Mouse (Mus musculus) liver, embryonic 15.5 days (tissue): ENCODE results near the gene Syt2. TPM values are rescaled to one million over a fixed set of nuclear protein-coding genes. Genes with fewer than 3 reads are reported as not detected.

Experiments
- ATAC-seq: fragments of 200-750 bp; cut with Nextera tagmentation; 2 replicates; pipeline ENCODE4 v1.8.0; 2017; ENCODE audit warnings: moderate number of reproducible peaks, mild to moderate bottlenecking, moderate library complexity; ENCODE audit not compliant: insufficient read depth
- H3K27ac ChIP-seq: fragments of 300-500 bp; sonication (generic); replicated peaks from 2 replicates; pipeline ENCODE4 v1.5.1; 2015; ENCODE audit warnings: mild to moderate bottlenecking, inconsistent platforms
- H3K27me3 ChIP-seq: fragments of 300-500 bp; sonication (generic); 2 replicates; pipeline ENCODE4 v1.6.1; 2015; ENCODE audit warnings: mild to moderate bottlenecking, inconsistent platforms
- H3K36me3 ChIP-seq: fragments of 300-500 bp; sonication (generic); replicated peaks from 2 replicates; pipeline ENCODE4 v1.6.1; 2015; ENCODE audit warnings: moderate library complexity, mild to moderate bottlenecking, inconsistent platforms
- H3K4me1 ChIP-seq: fragments of 300-500 bp; sonication (generic); replicated peaks from 2 replicates; pipeline ENCODE4 v1.6.1; 2015; ENCODE audit warnings: inconsistent platforms
- H3K4me2 ChIP-seq: fragments of 300-500 bp; sonication (generic); 2 replicates; pipeline ENCODE4 v1.6.1; 2015; ENCODE audit warnings: moderate library complexity, mild to moderate bottlenecking, inconsistent platforms
- H3K4me3 ChIP-seq: fragments of 300-500 bp; sonication (generic); replicated peaks from 2 replicates; pipeline ENCODE4 v1.5.1; 2015; ENCODE audit warnings: mild to moderate bottlenecking, inconsistent platforms
- H3K9ac ChIP-seq: fragments of 300-500 bp; sonication (generic); 2 replicates; pipeline ENCODE4 v1.6.1; 2015; ENCODE audit warnings: moderate library complexity, mild to moderate bottlenecking, inconsistent platforms
- H3K9me3 ChIP-seq: fragments of 300-500 bp; sonication (generic); replicated peaks from 2 replicates; pipeline ENCODE4 v1.6.1; 2016; ENCODE audit warnings: inconsistent platforms
- WGBS: fragments of 180-500 bp; shearing (Covaris S2); methylation state at CpG from one replicate; pipeline ENCODE4 v1.1.7; 2015; ENCODE audit warnings: mixed read lengths; ENCODE audit not compliant: insufficient replicate concordance; 5-methylcytosine and 5-hydroxymethylcytosine counted together
- microRNA-seq: library from miRNA; unstranded; fragments of <30 nt; microRNA quantifications from one replicate; pipeline ENCODE4, GENCODE M21; 2016
- polyA plus RNA-seq: library from polyadenylated mRNA; unstranded; fragments of >200 nt; fragmentation: Nextera tagmentation; extraction: Ambion mirVana; gene quantifications from 2 replicates; pipeline ENCODE4 v1.2.1, GENCODE M21; 2015

Gene Syt2
- polyA plus RNA-seq, 1 experiment from 2014 or later, result 0.06 TPM

DNA sequence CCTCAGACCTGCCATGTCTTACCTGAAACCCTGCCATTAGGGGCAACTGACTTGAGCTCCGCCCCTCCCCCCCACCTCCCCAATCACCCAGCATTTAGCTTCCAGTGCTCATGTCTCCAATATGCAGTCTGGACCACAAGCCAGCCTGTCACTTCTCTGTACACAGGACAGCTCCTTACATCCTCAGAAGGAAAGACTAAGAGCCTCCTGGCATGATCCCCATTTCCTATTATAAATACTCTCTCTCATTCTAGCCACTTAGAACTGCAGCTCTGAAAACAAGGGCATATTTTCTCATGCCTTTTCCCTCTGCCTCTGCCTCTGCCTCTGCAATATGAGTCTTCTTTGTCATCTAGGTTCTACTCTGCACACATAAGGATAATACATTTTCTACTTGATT lies 149.6 kb downstream of the Syt2 start:
- Histone ChIP-seq H3K9ac (no peak overlapping the region), H3K27ac (no peak overlapping the region), H3K4me2 (no peak overlapping the region), H3K4me3 (no peak overlapping the region), H3K9me3 (no peaks in the 10 kb centered on the region), H3K36me3 (0 out of 2 replicates have a peak, but pooled peaks cover 6% of the 10 kb centered on the region), H3K27me3 (no peaks in the 10 kb centered on the region), H3K4me1 (0 out of 2 replicates have a peak, but pooled peaks cover 1% of the 10 kb centered on the region)
- no peak for ATAC-seq
- 97% methylated on average over 1 of the region's 1 CpGs for WGBS

DNA sequence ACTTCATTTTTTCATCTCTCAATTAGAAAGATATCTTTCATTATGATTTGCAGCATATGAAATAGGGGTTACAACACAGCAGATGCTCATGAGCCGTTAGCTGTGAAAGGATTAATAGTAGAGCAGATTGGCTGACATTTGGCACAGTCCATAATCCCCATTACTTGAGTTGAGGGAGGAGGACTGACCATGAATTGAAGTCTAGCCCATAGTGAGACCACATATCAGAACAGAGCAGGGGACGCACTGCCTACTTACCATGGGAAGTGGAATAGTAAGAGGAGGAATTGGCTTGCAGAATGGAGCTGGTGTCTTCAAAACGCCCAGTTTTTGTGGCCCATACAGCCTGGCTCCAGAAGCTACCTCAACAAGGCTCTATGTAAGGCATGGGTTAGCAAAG lies 150.1 kb downstream of the Syt2 start:
- no peaks in the 10 kb centered on the region for H3K4me1 ChIP-seq
- no peak for ATAC-seq
- 73% methylated on average over 3 of the region's 3 CpGs for WGBS
- no peaks in the 10 kb centered on the region for H3K9me3 ChIP-seq
- no peak overlapping the region for H3K4me3 ChIP-seq
- H3K27ac ChIP-seq, result no peak overlapping the region
- H3K4me2 ChIP-seq, result no peak overlapping the region
- no peaks in the 10 kb centered on the region for H3K27me3 ChIP-seq
- H3K9ac ChIP-seq, result no peak overlapping the region
- 0 out of 2 replicates have a peak, but pooled peaks cover 6% of the 10 kb centered on the region for H3K36me3 ChIP-seq

DNA sequence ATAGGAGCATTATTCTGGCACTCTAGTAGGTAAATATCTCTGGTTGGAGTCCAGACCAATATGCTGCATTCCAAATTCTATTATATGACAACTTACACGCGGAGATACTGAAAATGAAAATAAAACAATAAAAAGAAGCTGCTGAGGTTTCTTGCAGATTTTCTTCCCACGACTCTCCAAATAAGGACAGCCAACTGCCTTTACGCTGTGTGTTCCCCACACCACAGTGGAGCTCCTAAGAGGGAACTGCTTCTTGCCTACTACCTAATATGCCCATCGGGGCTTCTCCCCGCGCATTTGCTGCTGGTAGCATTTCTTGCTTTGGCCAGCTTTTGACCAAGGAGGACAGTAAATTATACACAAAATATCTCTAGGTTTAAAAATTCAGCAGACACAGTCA lies 155.3 kb downstream of the Syt2 start:
- Histone ChIP-seq H3K4me2 (no peak overlapping the region), H3K4me3 (no peak overlapping the region), H3K36me3 (0 out of 2 replicates have a peak, but pooled peaks cover 6% of the 10 kb centered on the region), H3K9me3 (no peaks in the 10 kb centered on the region), H3K9ac (no peak overlapping the region), H3K27ac (no peak overlapping the region), H3K27me3 (no peaks in the 10 kb centered on the region), H3K4me1 (0 out of 2 replicates have a peak, but pooled peaks cover 4% of the 10 kb centered on the region)
- 83% methylated on average over 7 of the region's 7 CpGs for WGBS
- no peak for ATAC-seq

DNA sequence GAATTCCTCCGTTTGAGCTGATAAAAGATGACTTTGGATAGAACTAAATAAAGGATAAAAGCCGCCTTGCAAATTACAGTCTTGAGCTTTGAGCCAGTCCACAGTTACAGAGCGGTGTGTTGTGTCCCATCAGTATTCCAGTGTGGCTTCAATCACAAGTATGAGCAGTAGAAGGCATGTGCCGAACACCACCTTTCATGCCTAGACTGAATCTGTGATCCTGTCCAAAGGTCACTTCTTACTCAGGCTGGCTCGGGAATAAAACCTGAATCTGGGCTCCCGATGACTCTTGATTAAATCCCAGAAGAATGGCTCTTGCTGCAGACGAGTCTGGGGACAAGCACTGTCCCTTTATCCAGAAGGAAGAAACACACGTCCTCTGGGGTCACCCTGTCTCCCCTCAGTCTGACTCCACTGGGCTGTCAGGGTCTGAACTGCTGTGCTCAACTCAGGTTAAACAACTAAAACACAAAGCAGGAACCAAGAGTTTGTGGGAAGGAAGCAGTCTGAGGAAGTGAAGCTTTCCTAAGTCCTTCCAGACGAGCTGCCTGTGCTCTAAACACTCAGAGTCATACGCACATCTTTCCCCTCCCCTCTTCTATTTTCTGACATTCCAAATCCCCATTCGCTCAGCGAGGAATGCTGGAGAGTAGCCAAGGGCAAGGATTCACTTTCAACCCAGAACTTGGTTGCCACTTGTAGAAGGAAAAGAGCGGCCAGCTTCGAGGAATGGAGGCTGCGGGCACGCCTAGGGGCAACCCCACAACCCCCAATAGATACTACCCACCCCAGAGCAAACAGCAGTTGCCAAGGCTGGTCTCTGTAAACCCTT lies 157.0 kb downstream of the Syt2 start:
- H3K27me3 ChIP-seq, result no peaks in the 10 kb centered on the region
- H3K4me3 ChIP-seq, result no peak overlapping the region
- H3K36me3 ChIP-seq, result 0 out of 2 replicates have a peak, but pooled peaks cover 3% of the 10 kb centered on the region
- H3K9ac ChIP-seq, result no peak overlapping the region
- peak overlapping the region; percentile 14; the same call in 1 of the 2 replicates for H3K4me2 ChIP-seq
- no peak for ATAC-seq
- no peak overlapping the region for H3K27ac ChIP-seq
- 65% methylated on average over 16 of the region's 16 CpGs for WGBS
- H3K9me3 ChIP-seq, result no peaks in the 10 kb centered on the region
- peaks cover 8% of the 10 kb centered on the region for H3K4me1 ChIP-seq

DNA sequence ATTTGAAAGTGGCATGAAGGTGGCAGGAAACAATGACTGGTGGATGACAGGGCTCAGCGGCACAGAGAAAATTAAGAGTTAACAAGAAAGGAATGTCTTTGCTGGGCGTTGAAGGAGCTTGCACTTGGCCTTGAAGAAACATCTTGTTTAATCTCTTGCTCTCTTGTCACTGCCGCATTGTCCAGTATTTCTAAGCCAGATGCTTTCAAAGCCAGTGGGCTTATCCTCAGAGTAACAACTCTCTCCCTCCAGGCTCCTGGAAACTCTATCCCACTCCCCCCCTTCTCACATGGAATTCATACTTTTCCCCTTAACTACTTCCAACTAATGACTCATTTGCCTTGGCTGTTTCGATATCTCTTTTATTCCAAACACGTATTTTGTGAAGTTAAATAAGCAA lies 157.9 kb downstream of the Syt2 start:
- Histone ChIP-seq H3K27ac (no peak overlapping the region), H3K36me3 (no peaks in the 10 kb centered on the region), H3K4me1 (peaks cover 8% of the 10 kb centered on the region), H3K27me3 (no peaks in the 10 kb centered on the region), H3K9me3 (no peaks in the 10 kb centered on the region), H3K9ac (no peak overlapping the region), H3K4me2 (no peak overlapping the region), H3K4me3 (no peak overlapping the region)
- 76% methylated on average over 5 of the region's 5 CpGs for WGBS
- ATAC-seq, result no peak

DNA sequence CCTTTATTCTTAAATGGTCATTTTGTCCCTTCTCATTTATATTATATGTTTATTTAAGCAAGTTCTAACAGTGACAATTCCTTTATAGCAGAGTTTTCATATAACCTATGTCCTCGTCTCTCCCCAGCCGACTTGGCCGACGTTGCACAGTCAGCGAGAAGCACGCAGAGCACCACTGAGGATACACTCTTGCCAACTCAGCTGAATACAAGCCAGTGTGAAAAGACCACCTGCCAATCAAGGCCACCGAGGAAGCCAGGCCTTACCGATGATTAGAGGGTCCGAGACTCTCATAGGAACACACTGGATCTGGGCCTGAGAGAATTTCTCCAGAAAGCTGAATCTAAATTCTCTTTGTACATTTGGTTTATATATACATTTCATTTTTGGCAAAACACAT lies 159.0 kb downstream of the Syt2 start:
- no peak overlapping the region for H3K4me3 ChIP-seq
- H3K27me3 ChIP-seq, result no peaks in the 10 kb centered on the region
- no peak overlapping the region for H3K4me2 ChIP-seq
- H3K36me3 ChIP-seq, result no peaks in the 10 kb centered on the region
- 89% methylated on average over 9 of the region's 9 CpGs for WGBS
- H3K27ac ChIP-seq, result no peak overlapping the region
- ATAC-seq, result no peak
- no peaks in the 10 kb centered on the region for H3K9me3 ChIP-seq
- H3K4me1 ChIP-seq, result peaks cover 8% of the 10 kb centered on the region
- H3K9ac ChIP-seq, result no peak overlapping the region

Small RNA genes within 50 kb of the gene (microRNA-seq; reads per million reads assigned to microRNA genes)
- gene Gm22232, result not detected

Other genes with a start within 250 kb of the Syt2 start
- 17.3 and 17.4 TPM in 2 replicates for gene Cyb5r1, start 241.1 kb upstream of the Syt2 start, polyA plus RNA-seq
- 162 and 178 TPM in 2 replicates for gene Adipor1, start 231.3 kb upstream of the Syt2 start, polyA plus RNA-seq
- 35.3 and 39.2 TPM in 2 replicates for gene Klhl12, start 191.1 kb upstream of the Syt2 start, polyA plus RNA-seq
- gene Rabif, start 152.0 kb upstream of the Syt2 start, polyA plus RNA-seq, result 15.8 and 16.5 TPM in 2 replicates
- not detected in 2 replicates for gene Mgat4e, start 97.0 kb upstream of the Syt2 start, polyA plus RNA-seq
- gene Kdm5b, start 86.5 kb upstream of the Syt2 start, polyA plus RNA-seq, result 5.6 TPM in 2 replicates